ENCODE assay signal across 8 mouse cellular contexts in the genomic region with DNA sequence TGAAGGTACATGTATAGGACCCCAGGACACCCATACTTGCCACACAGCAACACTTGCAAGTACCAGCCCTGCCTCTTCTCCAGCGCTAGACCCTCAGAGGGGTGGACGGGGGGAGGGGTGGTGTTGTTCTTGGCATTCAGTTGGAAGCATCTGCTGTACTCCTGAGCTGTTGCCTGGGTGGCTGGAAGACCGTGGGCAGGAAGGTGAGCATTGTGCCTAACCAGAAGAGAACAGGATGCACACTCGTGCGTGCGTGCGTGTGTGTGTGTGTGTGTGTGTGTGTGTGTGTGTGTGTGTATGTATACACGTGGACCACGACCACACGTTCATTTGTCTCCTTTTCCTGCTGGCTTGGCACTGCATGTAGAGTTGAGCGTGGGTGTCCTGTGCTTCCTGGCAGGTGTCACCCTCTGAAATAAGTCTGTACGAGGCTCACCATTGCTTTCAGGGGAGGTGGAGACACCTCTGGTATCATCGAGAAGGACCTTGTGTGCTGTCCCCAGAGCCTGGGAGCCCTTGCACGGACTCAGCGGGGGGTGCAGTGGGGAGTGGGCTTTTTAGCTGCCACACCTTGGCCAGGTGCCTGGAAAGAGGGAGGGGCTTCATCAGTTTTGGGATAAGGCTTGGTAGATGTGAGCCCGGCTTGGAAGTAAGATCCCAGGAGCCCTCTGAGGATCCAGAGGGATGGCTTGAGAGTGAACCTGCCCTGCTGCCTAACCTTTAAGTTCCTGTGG.
A peak's percentile ranks its signal among the peaks of the same experiment; 100 is the strongest.
DNase-seq lines count a peak whose midpoint lies in the region; ATAC-seq and TF ChIP-seq lines count a peak whose summit lies in the region.

No protein-coding gene starts in this region.

- H3K4me2 ChIP-seq in kidney, postnatal 0 days (ENCODE audit: low read length) = no peak overlapping the region
- H3K4me2 ChIP-seq in kidney, embryonic 14.5 days (replicated peaks; ENCODE audit: low read depth, low read length) = no peak overlapping the region
- no peak overlapping the region for H3K4me2 ChIP-seq in midbrain, postnatal 0 days (ENCODE audit: low read depth, low read length, poor library complexity, severe bottlenecking)

- no peaks in the 10 kb centered on the region for H3K9me3 ChIP-seq in kidney, postnatal 0 days (replicated peaks; ENCODE audit: low read length)
- no peaks in the 10 kb centered on the region for H3K9me3 ChIP-seq in kidney, embryonic 14.5 days (ENCODE audit: control insufficient read depth, low read length)
- H3K9me3 ChIP-seq in midbrain, postnatal 0 days (ENCODE audit: low read length) = no peaks in the 10 kb centered on the region

- H3K27me3 ChIP-seq in kidney, postnatal 0 days (ENCODE audit: insufficient read depth, low read length) = no peaks in the 10 kb centered on the region
- no peaks in the 10 kb centered on the region for H3K27me3 ChIP-seq in kidney, embryonic 14.5 days (ENCODE audit: control insufficient read depth, insufficient read depth, low read length)
- H3K27me3 ChIP-seq in midbrain, postnatal 0 days (ENCODE audit: insufficient read depth, low read length) = no peaks in the 10 kb centered on the region

- 0 out of 2 replicates have a peak overlapping the region, but pooled peaks have one; percentile 13 for H3K9ac ChIP-seq in kidney, postnatal 0 days (ENCODE audit: low read depth, low read length)
- H3K9ac ChIP-seq in kidney, embryonic 14.5 days (ENCODE audit: low read depth, low read length) = no peak overlapping the region
- no peak overlapping the region for H3K9ac ChIP-seq in midbrain, postnatal 0 days (replicated peaks; ENCODE audit: low read length, poor library complexity, severe bottlenecking)

- no peak for TF ChIP-seq POLR2A in bone marrow, adult 2 months (IDR thresholded peaks at IDR 0.05; ENCODE audit: borderline replicate concordance, control insufficient read depth, low read depth, low read length)

- no peak for DNase-seq in kidney, postnatal 0 days (ENCODE audit: low spot score)
- peak; percentile 69 to 80 for DNase-seq in left cerebral cortex, postnatal 25 days (ENCODE audit: low spot score in 2 of 2)
- DNase-seq in thymus, postnatal 4 days = peak; percentile 71
- DNase-seq in urinary bladder, postnatal 36 days (ENCODE audit: low spot score in 2 of 2) = no peak
- DNase-seq in midbrain, postnatal 0 days (ENCODE audit: low spot score) = no peak

- no peak overlapping the region for H3K27ac ChIP-seq in kidney, postnatal 0 days
- no peak overlapping the region for H3K27ac ChIP-seq in kidney, embryonic 14.5 days (ENCODE audit: low read depth, low read length)
- H3K27ac ChIP-seq in bone marrow, adult 2 months (ENCODE audit: control insufficient read depth, insufficient read depth, low read depth, low read length, poor library complexity) = peak overlapping the region; percentile 81
- no peak overlapping the region for H3K27ac ChIP-seq in midbrain, postnatal 0 days (ENCODE audit: low read depth, low read length)

- TF ChIP-seq CTCF in kidney, postnatal 0 days (IDR thresholded peaks at IDR 0.05; ENCODE audit: low read depth) = no peak
- TF ChIP-seq CTCF in bone marrow, adult 2 months (IDR thresholded peaks at IDR 0.05; ENCODE audit: control insufficient read depth, insufficient read depth, low read length) = no peak
- TF ChIP-seq CTCF in midbrain, postnatal 0 days (IDR thresholded peaks at IDR 0.05) = no peak

- H3K36me3 ChIP-seq in kidney, postnatal 0 days (ENCODE audit: insufficient read depth, low read length) = no peaks in the 10 kb centered on the region
- H3K36me3 ChIP-seq in kidney, embryonic 14.5 days (ENCODE audit: control insufficient read depth, insufficient read depth, low read length) = no peaks in the 10 kb centered on the region
- no peaks in the 10 kb centered on the region for H3K36me3 ChIP-seq in midbrain, postnatal 0 days (ENCODE audit: insufficient read depth, low read length)

- H3K4me3 ChIP-seq in kidney, postnatal 0 days (replicated peaks; ENCODE audit: low read depth, low read length) = no peak overlapping the region
- no peak overlapping the region for H3K4me3 ChIP-seq in kidney, embryonic 14.5 days (ENCODE audit: low read length)
- peak overlapping the region; percentile 65 for H3K4me3 ChIP-seq in bone marrow, adult 2 months (replicated peaks; ENCODE audit: control insufficient read depth, low read depth, low read length)
- no peak overlapping the region for H3K4me3 ChIP-seq in midbrain, postnatal 0 days (ENCODE audit: low read depth, low read length)

- 55% methylated on average over 16 of the region's 16 CpGs for WGBS in kidney, postnatal 0 days
- 64% methylated on average over 16 of the region's 16 CpGs for WGBS in kidney, embryonic 14.5 days
- 27% methylated on average over 16 of the region's 16 CpGs for WGBS in bone marrow, adult 2 months
- 66% methylated on average over 16 of the region's 16 CpGs for WGBS in midbrain, postnatal 0 days

- ATAC-seq in kidney, postnatal 0 days (replicated peaks; ENCODE audit: low FRiP score, low read depth) = no peak
- ATAC-seq in kidney, embryonic 14.5 days (ENCODE audit: low FRiP score, low TSS enrichment) = no peak
- peak; percentile 53 for ATAC-seq in CD4-positive, CD25-positive, alpha-beta regulatory T cell, adult 4 months
- no peak for ATAC-seq in midbrain, postnatal 0 days (ENCODE audit: low FRiP score)

- intact Hi-C loops in left cerebral cortex, postnatal 25 days (cut with DNase I) = no loop called here

- H3K4me1 ChIP-seq in kidney, postnatal 0 days (replicated peaks; ENCODE audit: insufficient read depth, low read length) = peaks cover 32% of the 10 kb centered on the region
- H3K4me1 ChIP-seq in kidney, embryonic 14.5 days (ENCODE audit: control insufficient read depth, insufficient read depth, low read length) = peaks cover 62% of the 10 kb centered on the region
- peaks cover 23% of the 10 kb centered on the region for H3K4me1 ChIP-seq in bone marrow, adult 2 months (ENCODE audit: control insufficient read depth, insufficient read depth, low read length)
- H3K4me1 ChIP-seq in midbrain, postnatal 0 days (ENCODE audit: insufficient read depth, low read length) = peaks cover 7% of the 10 kb centered on the region; the same call in 1 of the 2 replicates

Comparison
In these comparisons a context has a peak if more than half of its experiments do, and no peak if none do; other contexts are left out.
1. DNase-seq: peak in left cerebral cortex, postnatal 25 days (2 of 2) and thymus, postnatal 4 days (single experiment); none in kidney, postnatal 0 days (single experiment), urinary bladder, postnatal 36 days (0 of 2) and midbrain, postnatal 0 days (single experiment).